Mouse (Mus musculus) liver, postnatal 0 days (tissue): ENCODE data around the gene Zdhhc13. TPM values are rescaled to one million over a fixed set of nuclear protein-coding genes. Genes with fewer than 3 reads are reported as not detected.
A peak's percentile ranks its signal among the peaks of the same experiment; 100 is the strongest.

Source experiments
- ATAC-seq: fragments of 200-750 bp; cut with Nextera tagmentation; 2 replicates; pipeline ENCODE4 v1.8.0; 2017; ENCODE audit warnings: mild to moderate bottlenecking, moderate library complexity
- DNase-seq: peaks from one replicate; pipeline ENCODE4 v3.0.0-alpha.2; 2016
- H3K27ac ChIP-seq: fragments of 300-500 bp; sonication (generic); 2 replicates; pipeline ENCODE4 v1.5.1; 2014; ENCODE audit warnings: antibody characterized with exemption, moderate library complexity, mild to moderate bottlenecking, low read depth
- H3K27me3 ChIP-seq: fragments of 300-500 bp; sonication (generic); 2 replicates; pipeline ENCODE4 v1.6.1; 2014; ENCODE audit warnings: low read length, control low read depth, mixed read lengths; ENCODE audit not compliant: insufficient read depth
- H3K36me3 ChIP-seq: fragments of 300-500 bp; sonication (generic); replicated peaks from 2 replicates; pipeline ENCODE4 v1.6.1; 2014; ENCODE audit warnings: mild to moderate bottlenecking, control low read depth, low read length, moderate library complexity, mixed read lengths; ENCODE audit not compliant: insufficient read depth
- H3K4me1 ChIP-seq: fragments of 300-500 bp; sonication (generic); 2 replicates; pipeline ENCODE4 v1.6.1; 2014; ENCODE audit warnings: antibody characterized with exemption, mild to moderate bottlenecking, control low read depth; ENCODE audit not compliant: insufficient read depth
- H3K4me2 ChIP-seq: fragments of 300-500 bp; sonication (generic); 2 replicates; pipeline ENCODE4 v1.6.1; 2014; ENCODE audit warnings: low read depth, mild to moderate bottlenecking, low read length, moderate library complexity, mixed read lengths
- H3K4me3 ChIP-seq: fragments of 300-500 bp; sonication (generic); 2 replicates; pipeline ENCODE4 v1.5.1; 2014; ENCODE audit warnings: low read depth, low read length
- H3K9ac ChIP-seq: fragments of 300-500 bp; sonication (generic); replicated peaks from 2 replicates; pipeline ENCODE4 v1.6.1; 2014; ENCODE audit warnings: mild to moderate bottlenecking, moderate library complexity
- H3K9me3 ChIP-seq: fragments of 300-500 bp; sonication (generic); 2 replicates; pipeline ENCODE4 v1.6.1; 2016; ENCODE audit warnings: mild to moderate bottlenecking, control low read depth, low read length, mixed read lengths
- CTCF ChIP-seq: sonication (generic); IDR thresholded peaks from 2 replicates; pipeline ENCODE4 v1.5.1; 2016; ENCODE audit warnings: antibody characterized with exemption, low read depth
- EP300 ChIP-seq: IDR thresholded peaks from 2 replicates; pipeline ENCODE4 v1.6.1; 2016; ENCODE audit warnings: antibody characterized with exemption, low read depth, mild to moderate bottlenecking
- WGBS: fragments of 180-500 bp; shearing (Covaris S2); extraction: QIAGEN DNeasy Blood & Tissue Kit; methylation state at CpG from one replicate; pipeline ENCODE4 v1.1.7; 2014; ENCODE audit not compliant: insufficient replicate concordance; 5-methylcytosine and 5-hydroxymethylcytosine counted together
- polyA plus RNA-seq: library from polyadenylated mRNA; unstranded; fragments of >200 nt; fragmentation: Nextera tagmentation; extraction: Ambion mirVana; gene quantifications from 2 replicates; pipeline ENCODE4 v1.2.1, GENCODE M21; 2015

Zdhhc13 gene
- polyA plus RNA-seq, 1 experiment from 2014 or later = 10.3 TPM

DNA sequence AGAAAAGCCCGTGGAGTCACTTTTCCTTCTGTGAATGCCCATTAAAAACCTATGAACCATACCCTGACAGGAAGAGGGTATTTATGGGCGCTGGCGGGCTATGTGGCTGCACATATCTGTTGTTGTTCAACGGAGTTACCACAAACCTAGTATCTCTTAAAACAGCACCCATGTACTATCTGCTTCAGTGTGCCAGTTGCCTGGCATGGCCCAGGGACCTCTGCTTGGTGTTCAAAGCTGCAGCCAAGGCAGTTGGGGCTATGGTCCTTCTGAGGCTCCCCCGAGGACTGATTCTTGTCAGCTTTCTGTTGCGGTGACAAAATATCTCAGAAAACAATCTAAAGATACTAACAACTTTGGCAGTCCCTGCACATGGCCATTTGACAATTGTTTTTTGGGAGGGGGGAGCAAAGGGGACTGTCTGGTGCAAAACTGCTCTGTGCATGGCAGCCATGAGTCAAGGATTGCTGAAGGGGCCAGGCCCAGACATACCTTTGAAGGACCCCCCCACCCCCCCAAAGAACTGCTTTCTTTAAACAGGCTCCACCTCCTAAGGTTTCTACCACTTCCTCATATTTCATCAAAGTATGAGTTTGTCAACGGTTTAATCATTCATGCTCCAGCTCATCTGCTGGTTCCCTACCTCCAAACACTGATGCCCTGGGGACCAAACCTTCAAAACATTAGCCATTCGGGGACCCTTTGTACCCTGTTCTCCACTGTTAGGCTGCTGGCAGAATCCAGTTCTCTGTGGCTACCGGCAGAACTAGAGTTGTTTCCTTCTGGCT, 76.1 kb downstream of the Zdhhc13 start:
- peaks cover 45% of the 10 kb centered on the region for H3K36me3 ChIP-seq
- H3K9me3 ChIP-seq = no peaks in the 10 kb centered on the region
- TF ChIP-seq CTCF (no peak), EP300 (peak; percentile 80)
- ATAC-seq = peak; percentile 71
- H3K4me2 ChIP-seq = no peak overlapping the region
- WGBS = 56% methylated on average over 9 of the region's 9 CpGs
- no peak overlapping the region for H3K9ac ChIP-seq
- H3K27me3 ChIP-seq = no peaks in the 10 kb centered on the region
- H3K4me1 ChIP-seq = no peaks in the 10 kb centered on the region
- DNase-seq = peak; percentile 15
- no peak overlapping the region for H3K4me3 ChIP-seq
- H3K27ac ChIP-seq = no peak overlapping the region

DNA sequence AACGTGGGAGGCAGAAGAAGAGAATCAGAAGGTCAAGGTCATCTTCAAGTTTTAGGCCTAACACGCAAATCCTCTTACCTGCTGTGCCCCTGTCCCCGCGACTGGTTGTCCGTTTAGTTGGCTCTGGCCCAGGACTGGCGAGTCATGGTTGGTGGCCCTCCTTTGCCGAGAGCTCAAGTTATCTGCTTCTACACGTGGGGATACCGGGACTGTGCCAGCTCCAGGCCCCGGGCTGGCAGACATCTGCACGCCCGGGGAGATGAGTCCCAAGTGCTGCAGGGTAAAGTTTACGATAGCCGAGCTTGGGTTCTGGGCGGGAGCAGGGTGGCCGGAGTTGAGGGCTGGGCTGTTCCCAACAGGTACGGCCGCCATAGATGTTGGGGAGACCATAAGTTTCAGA, 78.8 kb downstream of the Zdhhc13 start:
- H3K4me2 ChIP-seq = no peak overlapping the region
- TF ChIP-seq CTCF = no peak
- no peak for TF ChIP-seq EP300
- WGBS = 91% methylated on average over 18 of the region's 18 CpGs
- H3K27me3 ChIP-seq = no peaks in the 10 kb centered on the region
- H3K4me3 ChIP-seq = no peak overlapping the region
- H3K36me3 ChIP-seq = peaks cover 72% of the 10 kb centered on the region
- DNase-seq (no peak), ATAC-seq (no peak)
- no peak overlapping the region for H3K27ac ChIP-seq
- no peaks in the 10 kb centered on the region for H3K9me3 ChIP-seq
- no peaks in the 10 kb centered on the region for H3K4me1 ChIP-seq
- H3K9ac ChIP-seq = no peak overlapping the region

DNA sequence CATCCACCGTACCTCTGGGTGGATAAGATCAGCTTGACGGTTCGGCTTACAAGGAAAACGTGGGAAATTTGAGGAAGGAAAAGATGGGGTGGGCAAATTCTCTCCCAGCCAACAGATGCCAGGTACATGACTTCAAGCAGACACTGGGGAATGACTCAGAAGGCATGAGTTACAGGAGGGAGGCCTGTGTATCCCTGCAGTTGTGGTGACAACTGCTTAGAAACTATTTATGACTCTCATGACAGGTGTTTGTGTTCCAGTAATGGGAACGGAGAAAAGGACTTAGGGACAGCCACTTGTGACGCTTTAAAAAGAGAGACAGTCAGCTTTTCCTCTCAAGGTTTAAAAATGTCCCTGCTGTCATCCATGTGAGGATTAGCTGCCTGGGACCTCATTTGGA, 81.3 kb downstream of the Zdhhc13 start:
- Histone ChIP-seq H3K36me3 (peaks cover 98% of the 10 kb centered on the region), H3K4me1 (no peaks in the 10 kb centered on the region), H3K9ac (no peak overlapping the region), H3K27me3 (no peaks in the 10 kb centered on the region), H3K9me3 (no peaks in the 10 kb centered on the region), H3K27ac (no peak overlapping the region), H3K4me2 (no peak overlapping the region), H3K4me3 (no peak overlapping the region)
- DNase-seq (no peak), ATAC-seq (no peak)
- WGBS = 84% methylated on average over 6 of the region's 6 CpGs
- TF ChIP-seq CTCF = no peak
- no peak for TF ChIP-seq EP300

DNA sequence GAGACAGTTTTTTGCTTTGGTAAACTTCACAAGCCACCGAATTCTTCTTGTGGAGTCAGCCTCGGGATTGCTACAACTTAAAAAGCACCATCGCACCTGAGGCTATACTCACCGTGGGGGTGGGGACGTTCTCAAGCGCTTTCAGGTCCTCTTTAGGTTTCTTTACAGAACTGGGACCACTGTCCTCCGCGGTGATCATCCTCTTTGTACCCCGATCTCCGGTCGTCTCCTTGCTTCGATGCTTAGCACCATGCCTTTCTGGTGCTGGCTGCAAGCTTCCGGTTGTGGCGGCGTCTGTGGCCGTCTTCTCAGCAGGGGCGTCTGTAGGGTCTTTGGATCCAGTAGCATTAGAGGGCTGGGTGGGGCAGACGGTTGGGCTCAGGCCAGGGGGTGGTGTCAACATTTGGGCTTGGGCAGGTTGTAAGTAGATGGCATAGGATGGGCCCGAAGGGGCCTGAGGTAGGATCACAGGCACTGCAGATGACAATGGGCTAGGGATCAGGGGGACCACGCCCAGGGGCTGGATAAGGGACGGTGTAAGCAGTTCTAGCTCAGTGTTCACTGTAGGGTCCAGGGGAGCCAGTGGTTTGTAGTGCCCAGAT, 81.9 kb downstream of the Zdhhc13 start:
- no peak overlapping the region for H3K9ac ChIP-seq
- no peaks in the 10 kb centered on the region for H3K27me3 ChIP-seq
- no peak overlapping the region for H3K27ac ChIP-seq
- H3K4me3 ChIP-seq = no peak overlapping the region
- no peaks in the 10 kb centered on the region for H3K9me3 ChIP-seq
- no peak overlapping the region for H3K4me2 ChIP-seq
- WGBS = 92% methylated on average over 21 of the region's 21 CpGs
- DNase-seq (no peak), ATAC-seq (no peak)
- no peaks in the 10 kb centered on the region for H3K4me1 ChIP-seq
- peaks cover 99% of the 10 kb centered on the region for H3K36me3 ChIP-seq
- TF ChIP-seq CTCF = no peak
- no peak for TF ChIP-seq EP300

DNA sequence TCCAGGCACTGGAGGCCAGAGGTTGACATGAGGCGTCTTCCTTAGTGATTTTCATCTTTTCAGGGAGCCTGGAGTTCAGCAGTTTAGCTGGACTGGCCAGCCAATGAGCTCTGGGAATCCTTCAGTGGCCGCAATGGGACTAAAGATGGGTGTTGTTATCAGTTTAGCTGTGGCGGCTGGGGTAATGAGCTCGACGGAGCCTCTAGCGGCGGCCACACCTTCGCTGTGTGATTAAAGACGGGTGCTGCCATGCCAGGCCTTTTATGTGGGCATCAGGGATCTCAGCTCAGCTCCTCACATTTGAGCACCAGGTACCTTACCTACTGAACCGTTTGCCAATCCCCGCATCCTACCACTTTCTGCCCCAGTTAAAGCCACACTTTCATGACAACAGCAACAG, 82.5 kb downstream of the Zdhhc13 start:
- Histone ChIP-seq H3K4me1 (no peaks in the 10 kb centered on the region), H3K9ac (no peak overlapping the region), H3K9me3 (no peaks in the 10 kb centered on the region), H3K36me3 (peaks cover 98% of the 10 kb centered on the region), H3K27me3 (no peaks in the 10 kb centered on the region), H3K27ac (no peak overlapping the region), H3K4me2 (no peak overlapping the region), H3K4me3 (no peak overlapping the region)
- ATAC-seq (no peak), DNase-seq (no peak)
- no peak for TF ChIP-seq CTCF
- no peak for TF ChIP-seq EP300
- WGBS = 83% methylated on average over 11 of the region's 11 CpGs

DNA sequence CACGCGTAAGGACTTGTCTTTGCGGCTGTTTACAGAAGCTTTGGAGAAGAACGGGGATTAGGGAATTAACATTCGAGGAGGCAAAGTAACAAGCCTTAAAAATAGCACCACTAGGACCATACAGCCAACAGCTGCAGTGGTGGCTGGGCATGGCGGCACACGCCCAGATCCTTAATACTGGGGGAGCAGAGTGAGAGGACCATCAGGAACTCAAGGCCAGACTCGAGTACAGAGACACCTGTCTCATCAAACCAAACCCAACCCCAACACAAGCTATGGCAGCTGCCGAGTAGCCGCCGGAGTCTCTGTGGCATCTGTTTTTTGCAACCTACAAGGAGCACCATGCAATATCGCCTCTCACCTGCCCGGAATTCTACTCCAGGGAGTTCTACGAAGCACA, 86.3 kb downstream of the Zdhhc13 start:
- Histone ChIP-seq H3K9me3 (no peaks in the 10 kb centered on the region), H3K27ac (no peak overlapping the region), H3K4me3 (no peak overlapping the region), H3K4me2 (no peak overlapping the region), H3K27me3 (no peaks in the 10 kb centered on the region), H3K9ac (no peak overlapping the region), H3K36me3 (peaks cover 83% of the 10 kb centered on the region), H3K4me1 (peaks cover 11% of the 10 kb centered on the region)
- ATAC-seq = no peak
- TF ChIP-seq CTCF (no peak), EP300 (no peak)
- no peak for DNase-seq
- WGBS = 93% methylated on average over 14 of the region's 14 CpGs
